Mouse (Mus musculus) liver, adult 2 months (tissue): Measurements from ENCODE around the gene Aurkaip1. TPM values are rescaled to one million over a fixed set of nuclear protein-coding genes. Genes with fewer than 3 reads are reported as not detected.

Experiments used
- DNase-seq: peaks from one replicate; pipeline ENCODE4 v3.0.0-alpha.2; 2011; ENCODE audit warnings: low read depth, low spot score; ENCODE audit errors: extremely low read depth
- H3K27ac ChIP-seq: fragments of 200-500 bp; replicated peaks from 2 replicates; pipeline ENCODE4 v1.5.1; 2012; ENCODE audit warnings: low read depth, mild to moderate bottlenecking, control low read depth, inconsistent platforms, low read length; ENCODE audit not compliant: insufficient read depth
- H3K27me3 ChIP-seq: fragments of 200-500 bp; 2 replicates; pipeline ENCODE4 v1.6.1; 2012; ENCODE audit warnings: mild to moderate bottlenecking, moderate library complexity, low read length, inconsistent platforms; ENCODE audit not compliant: control insufficient read depth, insufficient read depth
- H3K36me3 ChIP-seq: fragments of 200-500 bp; 2 replicates; pipeline ENCODE4 v1.6.1; 2012; ENCODE audit warnings: low read length, inconsistent platforms; ENCODE audit not compliant: control insufficient read depth, insufficient read depth
- H3K4me1 ChIP-seq: fragments of 200-500 bp; 2 replicates; pipeline ENCODE4 v1.6.1; 2011; ENCODE audit warnings: low read length; ENCODE audit not compliant: control insufficient read depth, insufficient read depth
- H3K4me3 ChIP-seq: fragments of 200-500 bp; 2 replicates; pipeline ENCODE4 v1.5.1; 2011; ENCODE audit warnings: low read depth, mild to moderate bottlenecking, control low read depth, low read length, moderate library complexity; ENCODE audit not compliant: insufficient read depth
- H3K79me2 ChIP-seq: fragments of 200-500 bp; 2 replicates; pipeline ENCODE4 v1.6.1; 2012; ENCODE audit warnings: inconsistent platforms, mild to moderate bottlenecking, low read length, moderate library complexity; ENCODE audit not compliant: control insufficient read depth, insufficient read depth
- H3K9ac ChIP-seq: fragments of 200-500 bp; 2 replicates; pipeline ENCODE4 v1.6.1; 2012; ENCODE audit warnings: low read depth, mild to moderate bottlenecking, control low read depth, inconsistent platforms, low read length
- CTCF ChIP-seq: fragments of 200-500 bp; IDR thresholded peaks from 2 replicates; pipeline ENCODE4 v1.5.1; 2011; ENCODE audit warnings: low read depth, low read length, control low read depth
- POLR2A ChIP-seq: fragments of 200-500 bp; IDR thresholded peaks from 2 replicates; pipeline ENCODE4 v1.6.1; 2011; ENCODE audit warnings: low read length, control low read depth; ENCODE audit not compliant: insufficient read depth; ENCODE audit errors: extremely low read depth
- WGBS: fragments of 180-500 bp; shearing (Covaris S2); methylation state at CpG from one replicate; pipeline ENCODE4 v1.1.7; 2018; 5-methylcytosine and 5-hydroxymethylcytosine counted together
- polyA plus RNA-seq: library from polyadenylated mRNA; depleted of rRNA; stranded (reverse); fragments of >200 nt; gene quantifications from 2 replicates; pipeline ENCODE4 v1.2.3, GENCODE M21; 2012
- total RNA-seq: library from RNA; depleted of rRNA; stranded (reverse); fragments of >200 nt; gene quantifications from 2 replicates; pipeline ENCODE4 v1.2.3, GENCODE M21; 2014

Gene Aurkaip1
- total and polyA plus RNA-seq, 2 experiments, result 151 to 154 TPM

DNA sequence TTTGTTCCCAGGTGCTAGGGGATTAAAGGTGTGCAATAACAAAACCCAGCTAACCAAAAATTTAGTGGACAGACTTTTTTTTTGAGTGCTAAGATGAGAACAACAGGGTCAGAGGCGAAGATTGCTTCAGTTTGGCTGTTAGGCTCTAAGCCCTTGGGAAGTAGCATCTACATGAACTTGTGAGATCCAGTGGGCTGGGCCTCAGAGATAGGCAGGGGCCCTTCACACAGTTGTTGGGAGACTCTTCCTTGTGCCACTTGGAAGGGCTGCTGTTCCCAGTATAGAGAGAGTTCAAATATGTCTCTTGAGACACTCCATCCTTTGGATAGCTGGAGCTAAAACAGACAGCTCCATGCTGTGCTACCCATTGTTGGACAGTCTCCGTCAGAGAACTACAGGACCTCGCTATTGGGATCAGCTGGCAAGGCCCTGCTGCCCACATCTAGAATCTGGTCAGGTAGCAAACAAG is 41.0 kb upstream of the Aurkaip1 start, which contains the start of gene Ankrd65:
Gene Ankrd65 (plus strand): TSS at position 419 of the 469 bp plus-strand sequence.
- Histone ChIP-seq H3K27me3 (no peaks in the 10 kb centered on the region), H3K27ac (no peak within 1 kb of the TSS), H3K4me3 (no peak within 1 kb of the TSS), H3K36me3 (no peaks in the 10 kb centered on the region), H3K9ac (no peak within 1 kb of the TSS), H3K79me2 (no peaks in the 10 kb centered on the region), H3K4me1 (no peaks in the 10 kb centered on the region)
- TF ChIP-seq POLR2A (no peak), CTCF (no peak)
- WGBS, result 81% methylated on average over 3 of the region's 3 CpGs
- no peak for DNase-seq

DNA sequence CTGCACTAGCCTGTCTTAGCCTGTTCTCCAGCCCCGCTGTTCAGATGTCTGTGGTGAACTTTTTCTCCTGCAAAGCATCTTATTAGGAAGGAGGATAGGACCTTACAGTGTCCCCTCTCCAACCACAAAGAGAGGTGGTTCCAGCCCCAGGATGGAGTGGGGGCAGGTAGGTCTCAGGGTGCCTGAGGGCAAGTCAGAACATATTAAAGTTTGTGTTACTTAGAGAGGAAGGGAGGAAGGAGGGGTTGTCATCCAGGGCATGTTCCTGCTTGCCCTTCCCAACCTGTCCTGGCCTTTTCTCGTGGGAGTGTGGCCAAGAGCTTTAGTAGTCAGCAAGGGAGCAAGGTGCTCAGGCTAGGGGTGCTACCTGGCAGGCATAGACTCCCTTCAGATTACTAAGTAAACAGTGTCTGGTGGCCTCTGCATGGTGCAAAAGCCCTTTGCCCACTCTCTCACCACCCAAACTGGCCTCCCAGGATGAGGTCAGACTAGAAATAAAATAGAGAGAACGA is 40.4 kb upstream of the Aurkaip1 start:
- Histone ChIP-seq H3K36me3 (no peaks in the 10 kb centered on the region), H3K79me2 (no peaks in the 10 kb centered on the region), H3K9ac (no peak overlapping the region), H3K4me3 (no peak overlapping the region), H3K27ac (no peak overlapping the region), H3K27me3 (no peaks in the 10 kb centered on the region), H3K4me1 (no peaks in the 10 kb centered on the region)
- TF ChIP-seq CTCF (no peak), POLR2A (no peak)
- no peak for DNase-seq
- WGBS, result 53% methylated on average over 3 of the region's 3 CpGs

DNA sequence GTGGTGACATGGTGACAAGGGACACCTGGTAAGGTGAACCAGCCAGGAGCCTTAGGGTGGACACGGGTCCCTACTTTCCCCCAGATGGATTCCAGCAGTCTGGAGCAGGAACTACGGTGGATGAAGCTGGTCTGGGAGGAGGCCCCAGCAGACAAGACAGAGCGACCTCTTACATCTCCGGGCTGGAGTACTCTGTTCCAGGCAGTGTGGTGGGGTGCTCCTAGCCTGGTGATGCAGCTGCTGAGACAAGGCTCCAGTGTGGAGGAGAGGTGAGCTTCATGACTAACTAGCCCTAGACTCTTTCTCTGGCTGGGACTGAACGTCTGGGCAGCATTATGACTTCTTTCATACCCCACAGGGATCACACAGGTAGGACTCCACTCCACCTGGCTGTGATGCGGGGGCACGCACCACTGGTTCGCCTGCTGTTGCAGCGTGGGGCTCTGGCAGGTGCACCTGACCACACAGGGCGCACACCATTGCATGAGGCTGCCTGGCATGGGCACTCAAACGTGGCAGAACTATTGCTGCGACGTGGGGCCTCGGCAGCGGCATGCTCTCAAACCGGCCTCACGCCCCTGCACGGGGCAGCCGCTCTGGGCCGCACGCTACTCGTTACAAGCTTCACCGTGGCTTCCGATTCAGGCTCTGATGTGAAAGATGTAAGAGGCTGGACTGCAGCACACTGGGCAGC is 39.7 kb upstream of the Aurkaip1 start:
- WGBS, result 87% methylated on average over 24 of the region's 24 CpGs
- Histone ChIP-seq H3K4me3 (no peak overlapping the region), H3K9ac (no peak overlapping the region), H3K27ac (no peak overlapping the region), H3K36me3 (no peaks in the 10 kb centered on the region), H3K27me3 (no peaks in the 10 kb centered on the region), H3K4me1 (no peaks in the 10 kb centered on the region), H3K79me2 (no peaks in the 10 kb centered on the region)
- TF ChIP-seq CTCF, result no peak
- TF ChIP-seq POLR2A, result no peak
- no peak for DNase-seq

DNA sequence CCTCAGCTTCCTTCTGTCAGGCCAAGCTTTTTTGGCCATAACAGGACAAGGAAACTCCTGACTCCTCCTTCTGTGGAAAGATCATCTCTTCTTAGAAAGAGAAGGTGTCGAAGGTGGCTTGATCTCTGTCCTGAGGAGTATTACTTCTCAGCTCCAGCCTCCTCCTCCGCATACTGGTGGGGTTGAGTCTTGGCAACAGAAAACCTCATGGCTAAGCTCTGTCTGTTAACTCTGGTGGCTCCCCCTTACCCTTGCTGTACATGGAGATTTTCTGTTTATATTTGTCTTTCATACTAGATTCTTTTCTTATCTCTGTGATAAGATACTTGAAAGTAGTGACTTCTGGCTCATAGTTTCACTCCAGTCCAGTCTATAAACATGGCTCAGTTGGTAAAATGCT is 37.3 kb upstream of the Aurkaip1 start:
- Histone ChIP-seq H3K27ac (no peak overlapping the region), H3K79me2 (no peaks in the 10 kb centered on the region), H3K27me3 (no peaks in the 10 kb centered on the region), H3K9ac (no peak overlapping the region), H3K4me3 (no peak overlapping the region), H3K4me1 (no peaks in the 10 kb centered on the region), H3K36me3 (no peaks in the 10 kb centered on the region)
- DNase-seq, result no peak
- TF ChIP-seq CTCF (no peak), POLR2A (no peak)
- 84% methylated on average over 2 of the region's 2 CpGs for WGBS

DNA sequence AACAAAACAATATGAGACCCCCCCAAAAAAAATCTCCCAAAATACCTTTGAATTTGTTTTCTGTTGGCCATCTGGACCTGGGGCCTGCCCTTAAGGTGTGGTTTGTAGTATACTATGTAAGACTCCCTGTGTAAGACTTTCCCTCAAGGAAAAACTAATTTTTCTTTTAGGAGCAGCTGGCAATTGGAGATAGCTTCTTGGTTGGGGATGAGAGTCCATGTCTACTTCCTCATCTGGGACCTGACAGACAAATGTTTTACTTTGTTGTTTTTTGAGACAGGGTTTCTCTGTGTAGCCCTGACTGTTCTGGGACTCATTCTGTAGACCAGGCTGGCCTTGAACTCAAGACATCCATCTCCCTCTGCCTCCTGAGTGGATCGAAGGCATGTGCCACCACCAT is 29.0 kb upstream of the Aurkaip1 start:
- TF ChIP-seq CTCF, result no peak
- no peak for TF ChIP-seq POLR2A
- no peak overlapping the region for H3K9ac ChIP-seq
- WGBS, result 100% methylated on average over 1 of the region's 1 CpGs

More for the DNA sequence above, 29.0 kb upstream of the Aurkaip1 start:
- Histone ChIP-seq H3K27ac (no peak overlapping the region), H3K4me1 (peaks cover 10% of the 10 kb centered on the region), H3K79me2 (peaks cover 17% of the 10 kb centered on the region), H3K4me3 (no peak overlapping the region), H3K27me3 (no peaks in the 10 kb centered on the region), H3K36me3 (peaks cover 6% of the 10 kb centered on the region; the same call in 1 of the 2 replicates)
- no peak for DNase-seq
